Mouse (Mus musculus) ES-Bruce4 (cell line): Measurements from ENCODE around the gene Rbm4b.

Source experiments
- CTCF ChIP-seq: IDR thresholded peaks from one replicate; pipeline ENCODE4 v1.8.1; 2011; ENCODE audit warnings: low read depth, low read length
- POLR2A ChIP-seq: IDR thresholded peaks from one replicate; pipeline ENCODE4 v1.8.1; 2011; ENCODE audit warnings: low read length; ENCODE audit not compliant: insufficient read depth

- TF ChIP-seq CTCF (no peak), POLR2A (no peak)
Observed at GRCm38 (mm10) chr19:4810309-4810708, 54.0 kb downstream of the Rbm4b start.
